Mouse (Mus musculus): ENCODE data around the gene Dcdc2a.

Dcdc2a gene

GRCm38 (mm10) chr13:25055873-25056667, at the start of gene Dcdc2a:
Gene Dcdc2a, plus strand, starts transcription at chr13:25056004.
- DNase-seq: peak; percentile 8 to 13

GRCm38 (mm10) chr13:25007115-25007514, 48.7 kb upstream of the Dcdc2a start:
- DNase-seq: peak; percentile 68 to 74

GRCm38 (mm10) chr13:25018316-25018715, 37.5 kb upstream of the Dcdc2a start:
- no peak for DNase-seq

- peak; percentile 85 to 88 for DNase-seq
These were observed 35.8 kb upstream of the Dcdc2a start, which contains the start of gene Mrs2 for GRCm38 (mm10) chr13:25019793-25020539. Gene Mrs2, minus strand, starts transcription at chr13:25020379.

GRCm38 (mm10) chr13:25020540-25020892, 35.3 kb upstream of the Dcdc2a start:
- no peak for DNase-seq

- no peak for DNase-seq
These were observed 33.4 kb upstream of the Dcdc2a start for GRCm38 (mm10) chr13:25022386-25022785.

GRCm38 (mm10) chr13:25023129-25023528, 32.7 kb upstream of the Dcdc2a start:
- DNase-seq: no peak

GRCm38 (mm10) chr13:25024655-25025054, 31.1 kb upstream of the Dcdc2a start:
- DNase-seq: peak; percentile 59 to 62

GRCm38 (mm10) chr13:25026409-25027113, 29.2 kb upstream of the Dcdc2a start:
- no peak for DNase-seq

GRCm38 (mm10) chr13:25027114-25027425, 28.7 kb upstream of the Dcdc2a start:
- no peak for DNase-seq

GRCm38 (mm10) chr13:25039488-25039887, 16.3 kb upstream of the Dcdc2a start:
- DNase-seq: no peak

- DNase-seq: no peak
These were observed 3.1 kb upstream of the Dcdc2a start for GRCm38 (mm10) chr13:25052671-25053070.

GRCm38 (mm10) chr13:25055111-25055554, 671 bp upstream of the Dcdc2a start:
- peak; percentile 42 to 45 for DNase-seq

GRCm38 (mm10) chr13:25066659-25067058, 10.9 kb downstream of the Dcdc2a start:
- no peak for DNase-seq

GRCm38 (mm10) chr13:25067183-25067582, 11.4 kb downstream of the Dcdc2a start:
- no peak for DNase-seq

GRCm38 (mm10) chr13:25069765-25070164, 14.0 kb downstream of the Dcdc2a start:
- no peak for DNase-seq

- no peak for DNase-seq
These were observed 15.0 kb downstream of the Dcdc2a start for GRCm38 (mm10) chr13:25070791-25071190.

GRCm38 (mm10) chr13:25077262-25077661, 21.5 kb downstream of the Dcdc2a start:
- DNase-seq: no peak

GRCm38 (mm10) chr13:25083144-25083572, 27.4 kb downstream of the Dcdc2a start:
- no peak for DNase-seq

- no peak for DNase-seq
These were observed 29.3 kb downstream of the Dcdc2a start for GRCm38 (mm10) chr13:25085147-25085546.

GRCm38 (mm10) chr13:25091347-25091746, 35.5 kb downstream of the Dcdc2a start:
- no peak for DNase-seq

GRCm38 (mm10) chr13:25093776-25094175, 38.0 kb downstream of the Dcdc2a start:
- no peak for DNase-seq

GRCm38 (mm10) chr13:25094381-25094780, 38.6 kb downstream of the Dcdc2a start:
- DNase-seq: no peak
